Mouse (Mus musculus) liver, embryonic 14.5 days (tissue): ENCODE measurements around the gene Ptprn2.

Experiments used
- CTCF ChIP-seq: IDR thresholded peaks from 2 replicates; pipeline ENCODE4 v1.5.1; 2016; ENCODE audit warnings: antibody characterized with exemption, low read depth, control low read depth
- EP300 ChIP-seq: IDR thresholded peaks from 2 replicates; pipeline ENCODE4 v1.6.1; 2016; ENCODE audit warnings: antibody characterized with exemption, low read depth

GRCm38 (mm10) chr12:116646771-116647170 is 161.3 kb downstream of the Ptprn2 start:
- no peak for TF ChIP-seq EP300
- TF ChIP-seq CTCF: 0 out of 2 replicates have a peak, but pooled peaks have one; percentile 2
